Mouse (Mus musculus): Measurements from ENCODE around the gene Irak3. TPM values are rescaled to one million over a fixed set of nuclear protein-coding genes. Genes with fewer than 3 reads are reported as not detected.
A peak's percentile ranks its signal among the peaks of the same experiment; 100 is the strongest.
"Not testable (repeated sequence)": the region's sequence is repeated elsewhere in the genome, so short reads cannot be mapped to it uniquely, and the experiment has no call there.

Irak3 gene
- total RNA-seq, 2 experiments from 2014 or later = 0.61 to 0.72 TPM

GRCm38 (mm10) chr10:120226871-120227661 lies 25.1 kb upstream of the Irak3 start, which contains the start of gene Llph:
Llph (plus strand) TSS chr10:120227070.
- intact Hi-C loops (cut with DNase I) = no loop called here
- TF ChIP-seq CTCF (IDR thresholded peaks at IDR 0.05) = no peak
- Histone ChIP-seq H3K27ac (peak within 1 kb of the TSS; percentile 89), H3K4me3 (peak within 1 kb of the TSS; percentile 99)
- DNase-seq (ENCODE audit: extremely low spot score in 1 of 2, low spot score in 2 of 2) = peak; percentile 83 to 84

DNA sequence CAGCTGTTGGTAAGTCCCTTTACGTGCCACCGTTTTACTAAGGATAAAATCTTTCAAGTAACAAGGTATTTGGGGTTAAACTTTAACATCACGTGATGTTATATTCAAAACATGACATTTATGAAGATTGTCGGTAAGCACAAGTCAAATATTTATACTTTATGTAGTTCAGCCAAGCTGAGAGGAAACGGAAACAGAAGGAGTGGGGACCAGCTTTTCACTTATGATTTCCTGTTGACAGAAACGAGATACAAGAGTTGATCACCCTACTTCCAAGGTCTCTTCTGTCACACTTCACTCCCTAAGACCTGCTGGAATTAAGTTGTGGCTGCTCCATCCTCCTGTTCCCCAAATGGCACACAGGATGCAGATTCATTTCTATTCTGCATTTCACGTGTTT lies 18.8 kb upstream of the Irak3 start:
- no peak overlapping the region for H3K27ac ChIP-seq
- no peak overlapping the region for H3K4me3 ChIP-seq
- intact Hi-C loops (cut with DNase I) = no loop called here
- no peak for TF ChIP-seq CTCF (IDR thresholded peaks at IDR 0.05)
- DNase-seq (ENCODE audit: extremely low spot score in 1 of 2, low spot score in 2 of 2) = no peak

DNA sequence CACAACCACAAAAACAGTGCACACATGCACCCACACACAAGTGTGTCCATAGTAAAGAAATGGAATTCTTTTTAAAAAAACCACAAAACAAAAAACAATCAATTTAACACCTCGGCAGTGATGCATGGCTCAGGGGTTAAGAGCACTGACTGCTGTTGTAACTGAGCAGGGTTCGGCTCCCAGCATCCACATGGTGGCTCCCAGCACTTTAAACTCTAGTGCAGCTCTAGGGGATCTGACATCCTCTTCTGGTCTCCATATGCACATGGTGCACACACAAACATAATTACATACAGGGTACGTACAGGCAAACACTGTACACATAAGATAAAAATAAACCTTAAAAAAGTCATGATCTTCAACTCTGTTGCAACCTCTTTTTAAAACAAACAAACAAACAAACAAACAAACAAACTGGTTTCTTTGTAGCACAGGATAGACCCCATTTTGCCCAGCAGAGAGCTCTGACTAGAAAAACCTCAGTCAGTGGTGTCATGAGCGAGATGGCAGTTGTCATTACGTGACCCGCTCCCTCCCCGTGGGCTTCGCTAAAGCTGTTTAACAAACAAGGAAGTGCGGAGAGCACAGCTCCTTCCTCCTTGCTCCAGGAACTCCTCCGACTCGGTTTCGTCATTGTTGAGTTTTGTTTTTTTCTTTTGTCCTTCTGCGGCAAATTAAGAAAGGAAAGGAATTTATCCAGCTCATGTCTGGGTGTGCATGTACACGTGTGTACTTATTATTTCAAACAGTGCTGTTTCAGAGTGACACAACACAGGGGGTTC lies 17.8 kb upstream of the Irak3 start:
- no peak for DNase-seq (ENCODE audit: extremely low spot score in 1 of 2, low spot score in 2 of 2)
- intact Hi-C loops (cut with DNase I) = no loop called here
- TF ChIP-seq CTCF (IDR thresholded peaks at IDR 0.05) = no peak
- Histone ChIP-seq H3K27ac (no peak overlapping the region), H3K4me3 (no peak overlapping the region)

DNA sequence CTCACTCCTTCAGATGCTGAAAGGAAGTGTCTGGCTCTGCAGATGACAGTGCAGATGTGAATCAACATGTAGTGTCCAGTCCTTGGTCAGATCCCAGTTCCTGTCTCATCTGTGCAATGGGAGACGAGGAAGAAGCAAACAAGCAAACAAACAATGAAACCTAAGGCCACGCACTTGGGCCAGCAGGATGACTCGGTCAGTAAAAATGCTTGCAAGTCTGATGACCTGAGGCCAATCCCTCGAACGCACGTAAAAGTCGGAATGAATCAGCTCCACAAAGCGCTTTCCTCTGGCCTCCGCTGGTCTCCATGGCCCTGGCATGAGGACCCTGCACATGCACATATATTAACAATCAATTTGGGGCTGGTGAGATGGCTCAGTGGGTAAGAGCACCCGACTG lies 17.1 kb upstream of the Irak3 start:
- no peak for DNase-seq (ENCODE audit: extremely low spot score in 1 of 2, low spot score in 2 of 2)
- H3K27ac ChIP-seq = no peak overlapping the region
- intact Hi-C loops (cut with DNase I) = no loop called here
- H3K4me3 ChIP-seq = no peak overlapping the region
- TF ChIP-seq CTCF (IDR thresholded peaks at IDR 0.05) = no peak

- H3K4me3 ChIP-seq; intact Hi-C loops (cut with DNase I); DNase-seq (ENCODE audit: extremely low spot score in 1 of 2, low spot score in 2 of 2); H3K27ac ChIP-seq: not testable (repeated sequence)
Observed at GRCm38 (mm10) chr10:120217099-120217498, 15.2 kb upstream of the Irak3 start.

- Histone ChIP-seq H3K4me3 (no peak overlapping the region), H3K27ac (no peak overlapping the region)
- no peak for TF ChIP-seq CTCF (IDR thresholded peaks at IDR 0.05)
- DNase-seq (ENCODE audit: extremely low spot score in 1 of 2, low spot score in 2 of 2) = no peak
- intact Hi-C loops (cut with DNase I) = no loop called here
Observed at GRCm38 (mm10) chr10:120210096-120210495, 8.2 kb upstream of the Irak3 start.

DNA sequence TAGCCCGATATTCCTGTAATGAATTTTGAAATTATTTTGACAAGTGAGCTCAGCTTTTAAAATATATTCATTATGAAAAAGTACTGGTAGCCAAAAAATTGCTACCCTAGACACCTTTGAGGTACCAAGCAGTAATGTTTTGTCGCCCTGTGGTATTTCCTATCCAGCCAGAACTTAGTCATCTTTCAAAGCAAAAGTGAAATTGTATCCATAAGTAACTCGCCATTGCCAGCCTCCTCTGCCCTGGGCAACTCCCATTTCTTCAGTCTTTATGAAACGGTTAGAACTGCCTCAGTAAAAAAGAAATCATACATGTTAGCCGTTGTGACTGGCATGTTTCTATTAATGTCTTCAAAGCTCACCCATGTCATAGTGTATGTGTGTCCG lies 7.6 kb upstream of the Irak3 start:
- TF ChIP-seq CTCF (IDR thresholded peaks at IDR 0.05) = no peak
- intact Hi-C loops (cut with DNase I) = no loop called here
- Histone ChIP-seq H3K4me3 (peak overlapping the region; percentile 90), H3K27ac (no peak overlapping the region)
- DNase-seq (ENCODE audit: extremely low spot score in 1 of 2, low spot score in 2 of 2) = no peak

DNA sequence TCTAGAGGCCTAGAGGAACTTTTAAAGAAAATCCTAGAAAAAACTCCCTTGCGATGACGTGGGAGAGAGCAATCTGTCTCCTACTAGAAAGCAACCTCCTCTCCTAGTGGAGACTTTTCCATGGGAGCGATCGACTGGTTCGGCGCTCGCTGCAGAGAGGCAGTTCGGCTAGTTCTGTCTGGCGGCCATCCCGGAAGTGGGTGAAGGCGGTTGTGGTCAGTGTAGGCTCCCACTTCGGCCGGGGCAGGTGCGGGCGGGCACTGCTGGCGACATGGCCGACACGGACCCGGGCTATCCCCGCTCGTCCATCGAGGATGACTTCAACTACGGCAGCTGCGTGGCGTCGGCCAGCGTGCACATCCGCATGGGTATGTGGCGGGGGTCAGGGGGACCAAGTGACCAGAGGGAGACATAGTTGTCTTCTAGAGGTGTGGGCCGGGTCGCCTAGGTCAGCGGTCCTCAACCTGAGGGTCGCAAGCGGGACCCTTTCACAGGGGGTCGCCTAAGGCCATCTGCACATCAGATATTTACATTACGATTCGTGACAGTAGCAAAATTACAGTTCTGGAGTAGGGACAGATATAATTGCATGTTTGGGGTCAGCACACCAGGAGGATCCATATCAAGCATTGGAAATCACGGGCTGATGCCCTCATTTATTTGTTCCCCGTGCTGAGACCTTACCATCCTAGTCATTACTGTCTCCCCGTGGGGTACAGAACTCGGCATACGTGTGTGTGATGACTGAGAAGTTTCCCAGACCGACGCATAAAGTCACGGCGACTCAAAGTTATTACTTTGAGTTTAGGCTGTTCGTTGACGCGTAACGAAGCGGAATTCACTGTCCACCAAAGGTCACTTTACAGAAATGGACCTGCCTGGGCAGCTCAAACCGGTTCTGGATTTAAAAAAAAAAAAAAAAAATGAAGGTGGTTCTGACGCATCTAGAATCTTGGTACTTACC lies 6.9 kb upstream of the Irak3 start:
- peak overlapping the region; percentile 87 for H3K27ac ChIP-seq
- intact Hi-C loops (cut with DNase I) = no loop called here
- H3K4me3 ChIP-seq = peak overlapping the region; percentile 90
- peak; percentile 84 to 91 for DNase-seq (ENCODE audit: extremely low spot score in 1 of 2, low spot score in 2 of 2)
- TF ChIP-seq CTCF (IDR thresholded peaks at IDR 0.05) = peak; percentile 51

GRCm38 (mm10) chr10:120208015-120208414 lies 6.1 kb upstream of the Irak3 start:
- no peak for DNase-seq (ENCODE audit: extremely low spot score in 1 of 2, low spot score in 2 of 2)
- no peak for TF ChIP-seq CTCF (IDR thresholded peaks at IDR 0.05)
- intact Hi-C loops (cut with DNase I) = no loop called here
- Histone ChIP-seq H3K4me3 (no peak overlapping the region), H3K27ac (no peak overlapping the region)

DNA sequence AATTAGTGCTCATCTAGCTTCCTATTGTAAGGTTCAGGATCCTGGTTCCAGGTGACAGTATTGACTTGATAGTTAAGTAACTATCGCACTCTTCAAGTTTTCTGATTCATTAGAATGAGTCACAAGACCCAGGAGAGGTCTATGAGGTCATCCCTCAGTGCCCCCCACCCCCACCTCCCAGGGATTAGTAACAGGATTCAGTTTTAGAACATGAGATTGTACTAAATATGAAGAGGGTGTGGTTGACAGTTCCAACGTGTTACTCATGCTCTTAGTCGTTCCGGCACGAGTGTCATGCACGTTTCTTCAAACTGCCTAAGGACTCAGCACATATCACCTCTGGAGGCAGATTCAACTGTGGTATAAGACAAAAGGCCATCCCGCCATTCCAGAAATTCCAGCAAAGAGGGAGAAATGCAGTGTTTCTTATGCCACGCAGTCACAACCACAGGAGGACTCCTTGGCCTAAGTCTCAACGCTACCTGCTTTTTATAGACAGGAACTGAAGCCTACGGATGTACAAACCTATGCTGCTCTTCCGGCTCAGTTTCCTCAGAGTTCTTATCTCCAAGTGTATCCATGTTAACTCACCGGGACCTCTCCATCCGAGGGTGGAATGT lies 2.8 kb upstream of the Irak3 start:
- Histone ChIP-seq H3K4me3 (no peak overlapping the region), H3K27ac (no peak overlapping the region)
- intact Hi-C loops (cut with DNase I) = loop anchor here (5.0 kb wide), 2 partner anchors 77 to 402 kb away; no protein-coding TSS in a partner anchor
- no peak for TF ChIP-seq CTCF (IDR thresholded peaks at IDR 0.05)
- no peak for DNase-seq (ENCODE audit: extremely low spot score in 1 of 2, low spot score in 2 of 2)

Measured in left cerebral cortex, adult 2 months (tissue).